Mouse (Mus musculus) heart, embryonic 11.5 days (tissue): ENCODE data around the gene Gm10638. TPM values are rescaled to one million over a fixed set of nuclear protein-coding genes. Genes with fewer than 3 reads are reported as not detected.

Source experiments
- ATAC-seq: fragments of 200-750 bp; cut with Nextera tagmentation; replicated peaks from 2 replicates; pipeline ENCODE4 v1.8.0; 2017; ENCODE audit warnings: moderate library complexity; ENCODE audit not compliant: insufficient number of reproducible peaks, low FRiP score, low TSS enrichment
- H3K27ac ChIP-seq: fragments of 300-500 bp; sonication (generic); 2 replicates; pipeline ENCODE4 v1.5.1; 2014; ENCODE audit warnings: mild to moderate bottlenecking, low read depth, low read length
- H3K27me3 ChIP-seq: fragments of 300-500 bp; sonication (generic); 2 replicates; pipeline ENCODE4 v1.6.1; 2014; ENCODE audit warnings: mild to moderate bottlenecking, low read length, mixed read lengths; ENCODE audit not compliant: control insufficient read depth, insufficient read depth
- H3K36me3 ChIP-seq: fragments of 300-500 bp; sonication (generic); 2 replicates; pipeline ENCODE4 v1.6.1; 2014; ENCODE audit warnings: mild to moderate bottlenecking, low read length, moderate library complexity, mixed read lengths; ENCODE audit not compliant: control insufficient read depth, insufficient read depth
- H3K4me1 ChIP-seq: fragments of 300-500 bp; sonication (generic); 2 replicates; pipeline ENCODE4 v1.6.1; 2014; ENCODE audit warnings: low read length; ENCODE audit not compliant: control insufficient read depth, insufficient read depth
- H3K4me2 ChIP-seq: fragments of 300-500 bp; sonication (generic); 2 replicates; pipeline ENCODE4 v1.6.1; 2014; ENCODE audit warnings: mild to moderate bottlenecking, moderate library complexity
- H3K4me3 ChIP-seq: fragments of 300-500 bp; sonication (generic); 2 replicates; pipeline ENCODE4 v1.5.1; 2014; ENCODE audit warnings: low read depth, low read length
- H3K9ac ChIP-seq: fragments of 300-500 bp; sonication (generic); 2 replicates; pipeline ENCODE4 v1.6.1; 2014; ENCODE audit warnings: mild to moderate bottlenecking, low read depth, low read length, moderate library complexity
- H3K9me3 ChIP-seq: fragments of 300-500 bp; sonication (generic); replicated peaks from 2 replicates; pipeline ENCODE4 v1.6.1; 2016; ENCODE audit warnings: low read length; ENCODE audit not compliant: control insufficient read depth
- WGBS: fragments of 180-500 bp; shearing (Covaris S2); extraction: QIAGEN DNeasy Blood & Tissue Kit; methylation state at CpG from one replicate; pipeline ENCODE4 v1.1.7; 2014; ENCODE audit not compliant: insufficient replicate concordance; 5-methylcytosine and 5-hydroxymethylcytosine counted together
- polyA plus RNA-seq: library from polyadenylated mRNA; unstranded; fragments of >200 nt; fragmentation: Nextera tagmentation; extraction: Ambion mirVana; gene quantifications from 2 replicates; pipeline ENCODE4 v1.2.1, GENCODE M21; 2014

Gene Gm10638
- polyA plus RNA-seq, 1 experiment from 2014 or later: 2.0 TPM

- 5% methylated on average over 18 of the region's 18 CpGs for WGBS
- Histone ChIP-seq H3K27ac (peak overlapping the region; percentile 97), H3K9ac (peak overlapping the region; percentile 99), H3K4me2 (peak overlapping the region; percentile 81), H3K27me3 (no peaks in the 10 kb centered on the region), H3K36me3 (no peaks in the 10 kb centered on the region), H3K4me3 (peak overlapping the region; percentile 95), H3K4me1 (peaks cover 9% of the 10 kb centered on the region), H3K9me3 (no peaks in the 10 kb centered on the region)
- no peak for ATAC-seq
Measured at GRCm38 (mm10) chr8:86744313-86745220, 932 bp upstream of the Gm10638 start.

GRCm38 (mm10) chr8:86745935-86746441, 489 bp downstream of the Gm10638 start:
- Histone ChIP-seq H3K4me1 (peaks cover 6% of the 10 kb centered on the region), H3K4me3 (peak overlapping the region; percentile 95), H3K9me3 (no peaks in the 10 kb centered on the region), H3K36me3 (no peaks in the 10 kb centered on the region), H3K4me2 (peak overlapping the region; percentile 83), H3K9ac (peak overlapping the region; percentile 99), H3K27ac (peak overlapping the region; percentile 97), H3K27me3 (no peaks in the 10 kb centered on the region)
- WGBS: under 1% methylated on average over 56 of the region's 70 CpGs
- ATAC-seq: peak; percentile 81

GRCm38 (mm10) chr8:86746511-86746910, 1.0 kb downstream of the Gm10638 start:
- no peaks in the 10 kb centered on the region for H3K36me3 ChIP-seq
- H3K4me2 ChIP-seq: peak overlapping the region; percentile 83
- peak overlapping the region; percentile 95 for H3K4me3 ChIP-seq
- peaks cover 5% of the 10 kb centered on the region for H3K4me1 ChIP-seq
- H3K9ac ChIP-seq: peak overlapping the region; percentile 99
- H3K27ac ChIP-seq: peak overlapping the region; percentile 97
- no peaks in the 10 kb centered on the region for H3K27me3 ChIP-seq
- no peaks in the 10 kb centered on the region for H3K9me3 ChIP-seq
- no peak for ATAC-seq
- WGBS: 2% methylated on average over 11 of the region's 11 CpGs

- Histone ChIP-seq H3K27ac (no peak overlapping the region), H3K4me3 (no peak overlapping the region), H3K27me3 (no peaks in the 10 kb centered on the region), H3K36me3 (no peaks in the 10 kb centered on the region), H3K9ac (no peak overlapping the region), H3K9me3 (no peaks in the 10 kb centered on the region), H3K4me1 (no peaks in the 10 kb centered on the region), H3K4me2 (no peak overlapping the region)
- no peak for ATAC-seq
- 28% methylated on average over 2 of the region's 2 CpGs for WGBS
Measured at GRCm38 (mm10) chr8:86749842-86750241, 4.3 kb downstream of the Gm10638 start.

- 29% methylated on average over 23 of the region's 23 CpGs for WGBS
- Histone ChIP-seq H3K4me3 (no peak overlapping the region), H3K27me3 (no peaks in the 10 kb centered on the region), H3K27ac (no peak overlapping the region), H3K9me3 (no peaks in the 10 kb centered on the region), H3K9ac (no peak overlapping the region; the same call in 1 of the 2 replicates), H3K36me3 (no peaks in the 10 kb centered on the region), H3K4me2 (no peak overlapping the region; the same call in 1 of the 2 replicates), H3K4me1 (no peaks in the 10 kb centered on the region)
- no peak for ATAC-seq
Measured at GRCm38 (mm10) chr8:86756948-86757733, 11.6 kb downstream of the Gm10638 start.

- no peaks in the 10 kb centered on the region for H3K4me1 ChIP-seq
- H3K27ac ChIP-seq: no peak overlapping the region
- H3K9ac ChIP-seq: no peak overlapping the region
- H3K27me3 ChIP-seq: no peaks in the 10 kb centered on the region
- H3K9me3 ChIP-seq: no peaks in the 10 kb centered on the region
- H3K4me2 ChIP-seq: no peak overlapping the region
- H3K4me3 ChIP-seq: no peak overlapping the region
- no peak for ATAC-seq
- no peaks in the 10 kb centered on the region for H3K36me3 ChIP-seq
- WGBS: 60% methylated on average over 3 of the region's 3 CpGs
Measured at GRCm38 (mm10) chr8:86758651-86759050, 13.2 kb downstream of the Gm10638 start.

- 29% methylated on average over 4 of the region's 4 CpGs for WGBS
- Histone ChIP-seq H3K9me3 (no peaks in the 10 kb centered on the region), H3K36me3 (no peaks in the 10 kb centered on the region), H3K4me2 (no peak overlapping the region), H3K9ac (no peak overlapping the region), H3K27me3 (no peaks in the 10 kb centered on the region), H3K4me3 (no peak overlapping the region), H3K4me1 (no peaks in the 10 kb centered on the region), H3K27ac (no peak overlapping the region)
- no peak for ATAC-seq
Measured at GRCm38 (mm10) chr8:86759090-86759491, 13.6 kb downstream of the Gm10638 start.

GRCm38 (mm10) chr8:86760746-86761145, 15.2 kb downstream of the Gm10638 start:
- no peaks in the 10 kb centered on the region for H3K36me3 ChIP-seq
- no peak overlapping the region for H3K9ac ChIP-seq
- no peak overlapping the region for H3K4me2 ChIP-seq
- no peaks in the 10 kb centered on the region for H3K9me3 ChIP-seq
- no peaks in the 10 kb centered on the region for H3K4me1 ChIP-seq
- no peaks in the 10 kb centered on the region for H3K27me3 ChIP-seq
- WGBS: 75% methylated on average over 6 of the region's 6 CpGs
- H3K4me3 ChIP-seq: no peak overlapping the region
- H3K27ac ChIP-seq: no peak overlapping the region
- no peak for ATAC-seq
